Mouse (Mus musculus) midbrain, embryonic 16.5 days (tissue): ENCODE measurements around the gene Hoxc5. TPM values are rescaled to one million over a fixed set of nuclear protein-coding genes. Genes with fewer than 3 reads are reported as not detected.

ENCODE experiments used
- microRNA counts: library from miRNA; unstranded; fragments of <30 nt; microRNA quantifications from one replicate; lab custom pipeline; 2016
- microRNA-seq: library from miRNA; unstranded; fragments of <30 nt; microRNA quantifications from one replicate; pipeline ENCODE4, GENCODE M21; 2017
- polyA plus RNA-seq: library from polyadenylated mRNA; unstranded; fragments of >200 nt; fragmentation: Nextera tagmentation; extraction: Ambion mirVana; gene quantifications from 2 replicates; pipeline ENCODE4 v1.2.1, GENCODE M21; 2015

Gene Hoxc5
- polyA plus RNA-seq, 1 experiment from 2014 or later, result not detected

MicroRNA genes within 50 kb of the gene (microRNA counts, 519-probe panel; counts per million panel counts)
- 386 counts per million, percentile 18 among the panel's probes with 10 or more counts for microRNA mmu-miR-615-3p (lab: Ali Mortazavi, UCI)
- microRNA mmu-miR-615-5p (lab: Ali Mortazavi, UCI), result 386 counts per million, percentile 18 among the panel's probes with 10 or more counts

Small RNAs within 50 kb of the gene (microRNA-seq; reads per million reads assigned to microRNA genes)
- gene Mir196a-2, result 1.2 reads per million
- 34.5 reads per million, percentile 42 among the genes with 10 or more reads in this experiment for gene Mir615

Other genes starting within 250 kb of the Hoxc5 start
- gene Calcoco1, start 245.3 kb upstream of the Hoxc5 start, polyA plus RNA-seq, result 38.3 and 38.7 TPM in 2 replicates
- gene Hoxc13, start 46.3 kb upstream of the Hoxc5 start, polyA plus RNA-seq, result not detected in 2 replicates
- not detected in 2 replicates for gene Hoxc12, start 30.7 kb upstream of the Hoxc5 start, polyA plus RNA-seq
- not detected in 2 replicates for gene Hoxc11, start 13.0 kb upstream of the Hoxc5 start, polyA plus RNA-seq
- not detected in 2 replicates for gene Hoxc10, start 647 bp upstream of the Hoxc5 start, polyA plus RNA-seq
- gene Hoxc9, start 9.0 kb downstream of the Hoxc5 start, polyA plus RNA-seq, result not detected in 2 replicates
- not detected in 2 replicates for gene Hoxc8, start 23.2 kb downstream of the Hoxc5 start, polyA plus RNA-seq
- not detected in 2 replicates for gene Hoxc6, start 30.8 kb downstream of the Hoxc5 start, polyA plus RNA-seq
- not detected in 2 replicates for gene Hoxc4, start 51.5 kb downstream of the Hoxc5 start, polyA plus RNA-seq
- gene Smug1, start 199.6 kb downstream of the Hoxc5 start, polyA plus RNA-seq, result 24.3 and 25.5 TPM in 2 replicates